Mouse (Mus musculus) T-cell, adult 2 months (primary cell): ENCODE data around the gene Tacc2.
"Not testable (repeated sequence)": the region's sequence is repeated elsewhere in the genome, so short reads cannot be mapped to it uniquely, and the experiment has no call there.

Experiments used
- DNase-seq: peaks from one replicate; pipeline ENCODE4 v3.0.0; 2022; ENCODE audit warnings: low spot score

Tacc2 gene

GRCm38 (mm10) chr7:130577388-130578003 lies at the start of gene Tacc2:
Gene Tacc2 (plus strand): TSS chr7:130577438.
- DNase-seq, result no peak

DNA sequence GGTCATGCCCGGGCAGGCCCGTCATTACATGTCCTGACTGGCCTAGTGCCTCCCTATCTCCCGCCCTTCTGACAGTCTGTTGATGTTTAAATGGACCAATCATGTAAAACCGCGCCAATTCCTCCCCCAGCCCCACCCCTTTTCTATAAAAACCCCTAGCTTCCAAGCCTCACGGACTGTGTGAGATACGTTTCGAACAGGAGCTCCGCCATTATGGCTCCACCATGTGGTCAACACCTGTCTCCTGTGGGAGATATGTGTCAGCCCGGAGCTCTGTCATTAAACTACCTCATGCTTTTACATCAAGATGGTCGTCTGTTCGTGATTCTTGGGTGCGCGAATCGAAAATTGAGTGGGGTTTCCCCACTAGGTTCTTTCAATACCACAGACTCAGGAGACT lies 46.1 kb upstream of the Tacc2 start:
- DNase-seq, result not testable (repeated sequence)

- peak; percentile 75 for DNase-seq
Measured at GRCm38 (mm10) chr7:130533316-130534260, 43.6 kb upstream of the Tacc2 start.

GRCm38 (mm10) chr7:130535174-130535573 lies 42.1 kb upstream of the Tacc2 start:
- no peak for DNase-seq

DNA sequence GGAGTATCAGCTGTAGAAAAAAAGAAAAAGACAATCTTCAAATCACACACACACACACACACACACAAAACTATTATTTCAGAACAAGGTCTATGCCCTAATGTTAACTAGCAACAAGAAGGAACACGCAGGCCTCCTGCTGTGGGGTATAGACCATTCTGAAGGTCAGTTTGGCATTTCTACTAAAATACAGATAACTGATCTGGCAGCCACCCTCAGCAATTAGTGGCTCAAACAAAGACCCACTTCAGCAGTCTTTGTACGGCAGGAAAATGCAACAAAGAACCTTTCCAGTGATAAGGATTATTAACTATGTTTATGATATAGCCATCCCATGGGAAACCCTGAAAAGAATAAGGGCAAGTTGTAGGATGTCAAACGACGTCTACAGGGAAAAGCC lies 40.2 kb upstream of the Tacc2 start:
- DNase-seq, result no peak

DNA sequence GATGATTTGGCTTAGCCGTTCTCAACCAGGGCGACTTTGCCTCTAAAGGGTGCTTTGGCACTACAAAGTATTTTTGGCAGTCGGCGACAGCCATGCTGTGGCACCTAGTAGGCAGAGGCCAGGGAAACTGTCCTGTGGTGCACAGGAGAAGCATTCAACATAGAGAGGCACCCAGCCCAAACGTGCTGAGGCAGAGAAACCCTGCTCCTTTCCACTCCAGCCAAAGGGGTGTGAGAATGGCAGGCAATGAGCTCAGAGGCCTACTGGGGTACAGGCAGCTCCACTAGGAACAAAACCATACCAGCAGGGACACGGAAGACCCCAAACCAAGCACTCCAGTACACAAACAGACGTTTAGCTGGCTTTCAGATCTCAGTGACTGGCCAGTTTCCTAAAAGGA lies 37.1 kb upstream of the Tacc2 start:
- no peak for DNase-seq

DNA sequence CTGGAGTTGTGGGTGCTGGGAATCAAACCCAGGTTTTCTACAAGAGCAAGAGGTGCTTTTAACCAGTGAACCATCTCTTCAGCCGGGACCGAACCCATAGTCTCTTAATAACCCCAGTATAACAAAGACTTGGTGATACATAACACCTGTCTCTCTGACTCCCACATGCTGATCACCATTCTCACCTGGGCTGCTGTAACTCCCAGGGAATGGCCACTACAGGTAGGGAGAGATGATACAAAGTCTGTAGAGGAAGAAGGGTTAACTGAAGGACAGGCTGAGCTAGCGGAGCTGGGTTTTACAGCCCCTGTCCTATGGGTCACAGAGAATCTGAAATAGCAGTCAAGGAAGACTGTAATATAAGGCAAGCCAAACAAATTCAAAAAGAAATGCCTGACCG lies 34.1 kb upstream of the Tacc2 start:
- no peak for DNase-seq

DNA sequence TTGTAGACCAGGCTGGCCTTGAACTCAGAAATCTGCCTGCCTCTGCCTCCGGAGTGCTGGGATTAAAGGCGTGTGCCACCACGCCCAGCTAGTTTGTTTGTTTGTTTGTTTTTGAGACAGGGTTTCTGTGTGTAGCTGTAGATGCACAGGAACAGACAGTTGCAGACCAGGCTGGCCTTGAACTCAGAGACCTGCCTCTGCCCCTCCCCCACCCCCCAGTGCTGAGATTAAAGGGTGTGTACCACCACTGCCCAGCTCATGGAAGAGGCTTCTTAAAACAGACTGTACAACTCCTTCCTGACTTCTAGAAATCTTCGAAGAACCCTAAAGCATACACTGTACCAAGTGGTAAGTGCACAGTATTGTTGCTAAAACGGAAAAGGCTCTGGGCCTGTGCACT lies 31.8 kb upstream of the Tacc2 start:
- DNase-seq, result no peak

DNA sequence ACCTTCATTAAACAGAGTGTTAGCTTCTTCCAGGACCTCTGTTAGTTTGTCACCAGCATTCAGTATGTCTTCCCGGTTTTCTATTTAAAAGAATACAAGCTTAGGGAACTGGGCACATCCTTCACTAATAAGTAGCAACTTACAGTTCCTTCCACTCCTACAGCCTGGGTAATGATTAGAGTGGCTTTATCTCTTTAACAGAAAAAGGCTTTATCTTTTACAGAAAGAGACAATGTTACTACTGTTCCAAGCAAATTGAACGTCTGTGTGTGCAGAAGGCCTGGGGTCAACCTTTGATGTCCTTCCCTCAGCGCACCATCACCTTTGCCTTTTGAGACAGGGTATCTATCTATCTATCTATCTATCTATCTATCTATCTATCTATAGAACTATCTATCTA lies 31.3 kb upstream of the Tacc2 start:
- DNase-seq, result no peak

DNA sequence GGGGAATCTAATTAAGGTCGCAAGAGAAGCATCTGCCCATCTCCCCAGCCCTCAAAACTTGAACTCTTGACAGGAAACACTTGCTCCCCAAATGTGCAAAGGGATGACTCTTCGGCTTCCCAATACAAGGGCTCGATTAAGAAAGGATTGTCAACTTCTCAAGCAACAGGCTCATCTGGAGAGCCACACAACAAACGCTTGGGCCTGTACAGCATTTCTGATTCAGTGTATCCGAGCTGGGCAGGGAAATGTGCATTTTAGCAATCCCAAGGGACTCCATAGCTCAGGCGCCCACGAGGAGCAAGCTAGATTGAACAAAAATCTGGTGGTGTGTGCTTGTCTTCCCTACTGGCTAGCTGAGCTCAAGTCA lies 30.8 kb upstream of the Tacc2 start:
- DNase-seq, result no peak

- DNase-seq, result peak; percentile 93
Measured at GRCm38 (mm10) chr7:130546791-130547484, 30.3 kb upstream of the Tacc2 start.

DNA sequence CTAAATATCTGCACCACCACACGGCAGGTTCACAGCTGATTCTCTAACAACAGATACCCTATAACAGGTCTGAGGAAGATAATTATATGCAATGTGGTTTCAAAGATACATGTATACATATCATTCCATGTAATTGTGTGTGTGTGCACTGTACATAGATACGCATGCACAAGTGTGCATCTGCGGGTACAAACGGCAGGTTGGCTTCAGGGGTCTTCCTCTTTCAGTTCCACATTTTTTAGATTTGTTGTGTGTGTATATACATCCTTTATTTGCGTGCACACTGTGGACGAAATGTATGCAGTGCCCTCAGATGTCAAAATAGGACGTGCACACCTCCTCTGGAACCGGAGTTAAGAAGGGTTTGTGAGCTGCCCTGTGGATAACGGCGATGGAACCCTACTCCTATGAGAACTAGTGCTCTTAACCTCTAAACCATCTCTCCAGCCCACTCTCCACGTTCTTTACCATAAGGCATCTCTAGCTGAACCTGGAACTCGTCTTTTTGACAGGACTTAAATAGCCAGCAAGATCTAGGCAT lies 29.5 kb upstream of the Tacc2 start:
- no peak for DNase-seq

- DNase-seq, result no peak
Measured at GRCm38 (mm10) chr7:130552780-130553179, 24.5 kb upstream of the Tacc2 start.

DNA sequence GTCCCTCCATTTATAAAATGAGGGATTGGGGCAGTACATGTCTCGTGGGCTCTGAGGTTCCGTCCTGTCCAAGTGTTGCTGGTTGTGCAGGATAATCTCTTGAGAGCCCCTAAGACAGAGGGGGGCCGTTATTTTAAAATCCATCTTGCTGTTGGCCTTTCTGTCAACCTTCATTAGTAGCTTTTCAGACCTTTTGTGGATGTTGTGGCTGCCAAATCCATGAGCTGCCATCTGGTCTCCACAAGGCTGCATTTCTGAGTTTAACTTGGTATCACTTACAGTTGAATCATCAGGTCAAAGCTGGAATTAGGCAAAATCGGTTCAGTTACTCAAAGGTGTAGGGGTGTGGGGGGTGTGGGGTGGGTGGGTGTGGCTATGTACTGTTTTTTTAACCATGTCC lies 23.9 kb upstream of the Tacc2 start:
- no peak for DNase-seq

DNA sequence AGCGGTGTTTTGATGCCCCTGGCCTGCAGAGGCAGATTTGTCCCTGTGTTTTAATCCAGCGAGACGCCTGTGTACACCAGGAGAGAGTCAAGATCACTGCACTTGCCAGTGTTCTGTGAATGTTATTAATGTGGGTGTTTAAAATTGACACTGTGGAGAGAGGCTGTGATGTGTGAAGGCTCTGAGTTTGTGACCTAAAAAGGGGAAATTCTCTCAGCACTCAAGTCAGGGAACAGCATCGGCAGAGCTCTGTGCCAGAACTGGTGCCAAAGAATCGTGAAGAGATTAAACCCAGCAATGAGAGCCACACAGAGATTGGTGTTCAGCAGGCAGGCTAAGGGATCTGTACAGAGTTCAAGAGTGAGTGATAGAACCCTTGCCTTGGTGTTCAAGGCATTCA lies 21.6 kb upstream of the Tacc2 start:
- no peak for DNase-seq

DNA sequence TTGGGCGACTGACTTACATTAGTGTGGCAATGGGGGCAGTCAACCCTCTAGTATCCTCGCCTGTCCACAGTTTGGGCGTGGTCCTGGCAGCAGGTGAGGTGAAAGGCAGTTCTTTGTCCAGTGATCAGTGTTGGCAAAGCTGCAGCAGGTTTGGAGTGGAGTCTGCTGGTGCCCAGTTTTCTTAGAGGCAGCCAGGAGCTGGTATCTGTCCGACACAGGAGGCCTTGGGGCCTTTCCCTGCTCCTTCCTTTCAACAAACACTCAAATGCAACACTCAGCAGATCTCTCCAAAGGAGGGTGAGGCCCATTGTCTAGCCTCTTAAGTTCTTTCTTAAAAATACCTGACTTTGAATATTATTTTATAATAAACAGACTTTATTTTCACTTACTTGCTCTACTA lies 18.6 kb upstream of the Tacc2 start:
- DNase-seq, result no peak

- no peak for DNase-seq
Measured at GRCm38 (mm10) chr7:130560933-130561332, 16.3 kb upstream of the Tacc2 start.

GRCm38 (mm10) chr7:130563276-130563675 lies 14.0 kb upstream of the Tacc2 start:
- DNase-seq, result no peak

GRCm38 (mm10) chr7:130563880-130564279 lies 13.4 kb upstream of the Tacc2 start:
- DNase-seq, result no peak

DNA sequence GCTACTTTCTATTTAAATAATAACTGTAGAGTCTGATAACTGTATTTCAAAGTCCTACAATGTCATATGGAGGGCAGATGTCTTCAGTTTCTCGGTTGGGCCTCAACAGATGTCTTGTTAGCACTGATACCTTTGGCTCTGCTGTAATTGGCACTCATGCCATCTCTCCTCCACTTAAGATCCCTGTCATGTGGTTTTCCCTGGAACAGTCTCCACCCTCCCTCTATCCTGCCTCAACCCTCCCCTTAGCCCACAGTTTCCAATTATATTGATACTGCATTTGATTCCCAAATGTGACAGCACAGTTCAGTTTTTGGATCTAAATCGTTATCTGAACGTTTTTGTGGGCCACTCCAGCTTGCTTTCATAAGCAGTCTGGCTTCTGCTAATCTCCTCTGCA lies 12.6 kb upstream of the Tacc2 start:
- DNase-seq, result no peak

DNA sequence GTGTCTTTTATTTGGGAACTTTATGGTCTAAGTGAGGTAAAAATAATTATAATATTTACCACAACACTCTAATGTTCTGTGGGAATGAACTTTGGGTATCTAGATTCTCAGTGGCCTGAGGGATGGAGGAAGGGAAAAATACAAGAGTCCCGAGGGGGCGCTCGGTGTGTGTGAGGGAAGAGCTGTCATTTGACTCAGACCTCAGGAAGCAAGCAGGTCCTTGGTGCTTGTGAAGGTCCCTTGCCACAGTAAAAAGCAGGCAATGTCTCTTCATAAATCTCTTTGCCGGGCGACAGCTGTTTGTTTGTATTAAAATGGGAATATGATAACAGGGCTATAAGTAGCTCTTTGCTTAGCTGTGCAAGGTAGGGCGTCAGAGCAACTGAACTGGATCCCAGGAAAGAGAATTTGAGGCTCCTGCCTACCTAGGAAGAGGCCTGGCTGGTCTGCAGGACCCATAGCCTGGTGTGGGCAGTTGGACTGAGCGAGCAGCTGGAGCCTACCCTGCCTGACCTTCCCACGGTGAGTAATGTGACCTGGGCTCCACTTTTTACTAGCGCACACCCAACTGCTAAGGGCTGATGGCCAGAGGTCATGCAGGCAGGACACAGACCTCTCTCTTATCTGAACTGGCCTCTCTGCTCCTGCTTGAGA lies 8.3 kb upstream of the Tacc2 start:
- DNase-seq, result no peak

GRCm38 (mm10) chr7:130570472-130570871 lies 6.8 kb upstream of the Tacc2 start:
- DNase-seq, result no peak
